Mouse (Mus musculus) forebrain, embryonic 10.5 days (tissue): ENCODE measurements around the gene Kifap3. TPM values are rescaled to one million over a fixed set of nuclear protein-coding genes. Genes with fewer than 3 reads are reported as not detected.

Experiments
- DNase-seq: peaks from one replicate; pipeline ENCODE4 v3.0.0-alpha.2; 2017; ENCODE audit warnings: low spot score; ENCODE audit errors: extremely low spot score
- H3K27ac ChIP-seq: fragments of 300-500 bp; sonication (generic); 2 replicates; pipeline ENCODE4 v1.5.1; 2016; ENCODE audit warnings: mild to moderate bottlenecking
- H3K27me3 ChIP-seq: fragments of 300-500 bp; sonication (generic); 2 replicates; pipeline ENCODE4 v1.6.1; 2016; ENCODE audit warnings: mild to moderate bottlenecking; ENCODE audit not compliant: poor library complexity, severe bottlenecking
- H3K36me3 ChIP-seq: fragments of 300-500 bp; sonication (generic); replicated peaks from 2 replicates; pipeline ENCODE4 v1.6.1; 2016; ENCODE audit warnings: mild to moderate bottlenecking, moderate library complexity
- H3K4me1 ChIP-seq: fragments of 300-500 bp; sonication (generic); 2 replicates; pipeline ENCODE4 v1.6.1; 2016
- H3K4me3 ChIP-seq: fragments of 300-500 bp; sonication (generic); 2 replicates; pipeline ENCODE4 v1.5.1; 2016; ENCODE audit warnings: mild to moderate bottlenecking, moderate library complexity
- H3K9me3 ChIP-seq: fragments of 300-500 bp; sonication (generic); 2 replicates; pipeline ENCODE4 v1.6.1; 2016; ENCODE audit warnings: mild to moderate bottlenecking, moderate library complexity
- WGBS: fragments of 180-500 bp; shearing (Covaris S2); methylation state at CpG from one replicate; pipeline ENCODE4 v1.1.7; 2016; 5-methylcytosine and 5-hydroxymethylcytosine counted together
- polyA plus RNA-seq: library from polyadenylated mRNA; unstranded; fragments of >200 nt; fragmentation: Nextera tagmentation; extraction: Ambion mirVana; gene quantifications from 2 replicates; pipeline ENCODE4 v1.2.1, GENCODE M21; 2016

The Kifap3 gene
- polyA plus RNA-seq, 1 experiment from 2014 or later, result 29.1 TPM

- Histone ChIP-seq H3K27ac (no peak overlapping the region), H3K9me3 (no peaks in the 10 kb centered on the region), H3K36me3 (peaks cover 61% of the 10 kb centered on the region), H3K4me1 (peaks cover 21% of the 10 kb centered on the region), H3K4me3 (no peak overlapping the region), H3K27me3 (no peaks in the 10 kb centered on the region)
- WGBS, result 88% methylated on average over 2 of the region's 2 CpGs
- DNase-seq, result no peak
Observed at GRCm38 (mm10) chr1:163934591-163934990, 155.2 kb downstream of the Kifap3 start.

- H3K27me3 ChIP-seq, result no peaks in the 10 kb centered on the region
- H3K9me3 ChIP-seq, result no peaks in the 10 kb centered on the region
- peaks cover 96% of the 10 kb centered on the region for H3K36me3 ChIP-seq
- no peak overlapping the region for H3K27ac ChIP-seq
- no peak for DNase-seq
- no peak overlapping the region for H3K4me3 ChIP-seq
- no peaks in the 10 kb centered on the region for H3K4me1 ChIP-seq
- 77% methylated on average over 6 of the region's 6 CpGs for WGBS
Observed at GRCm38 (mm10) chr1:163942056-163942455, 162.7 kb downstream of the Kifap3 start.

DNA sequence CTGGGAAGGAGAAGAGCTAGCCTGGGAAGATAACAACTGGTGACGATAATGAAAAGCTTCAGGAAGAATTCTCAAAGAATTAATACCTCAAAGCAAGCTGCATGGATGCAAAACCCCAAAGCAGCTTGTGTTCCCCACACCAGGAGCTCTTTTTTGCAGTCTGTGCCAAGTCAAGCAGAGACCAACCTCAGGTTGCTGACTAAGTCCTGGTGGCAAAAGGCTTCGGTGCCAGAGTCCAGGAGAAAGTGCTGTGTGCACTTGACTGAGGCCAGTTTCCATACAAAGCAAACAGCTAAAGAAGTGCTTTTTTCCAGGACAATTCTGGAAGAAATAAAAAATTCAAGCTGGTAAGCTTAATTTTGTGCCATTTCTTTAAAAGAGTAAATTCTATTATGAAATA lies 174.0 kb downstream of the Kifap3 start:
- 90% methylated on average over 2 of the region's 2 CpGs for WGBS
- Histone ChIP-seq H3K36me3 (peaks cover 100% of the 10 kb centered on the region), H3K9me3 (no peaks in the 10 kb centered on the region), H3K4me1 (no peaks in the 10 kb centered on the region), H3K27me3 (no peaks in the 10 kb centered on the region), H3K4me3 (no peak overlapping the region), H3K27ac (no peak overlapping the region)
- no peak for DNase-seq

DNA sequence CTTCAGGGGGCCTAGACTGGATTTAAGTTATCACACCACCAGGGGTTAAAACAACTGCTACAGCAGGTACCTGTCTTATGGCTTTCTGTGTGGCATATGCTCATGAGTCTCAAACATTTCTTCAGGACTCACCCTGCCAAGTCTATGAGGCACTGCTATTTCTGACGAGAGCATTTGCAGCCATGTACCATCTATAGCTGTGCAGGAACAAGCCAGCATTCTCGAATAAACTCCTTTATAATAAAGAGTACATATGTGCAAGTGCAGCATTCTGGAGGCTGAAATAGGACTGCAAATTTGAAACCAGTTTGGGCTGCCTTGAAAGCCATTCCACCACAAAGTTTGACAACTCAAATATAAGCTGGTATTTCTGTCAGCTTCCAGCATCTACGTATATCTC lies 178.7 kb downstream of the Kifap3 start:
- peaks cover 92% of the 10 kb centered on the region for H3K36me3 ChIP-seq
- H3K27me3 ChIP-seq, result no peaks in the 10 kb centered on the region
- no peaks in the 10 kb centered on the region for H3K9me3 ChIP-seq
- no peak for DNase-seq
- no peak overlapping the region for H3K4me3 ChIP-seq
- WGBS, result 91% methylated on average over 3 of the region's 3 CpGs
- no peak overlapping the region for H3K27ac ChIP-seq
- no peaks in the 10 kb centered on the region for H3K4me1 ChIP-seq

DNA sequence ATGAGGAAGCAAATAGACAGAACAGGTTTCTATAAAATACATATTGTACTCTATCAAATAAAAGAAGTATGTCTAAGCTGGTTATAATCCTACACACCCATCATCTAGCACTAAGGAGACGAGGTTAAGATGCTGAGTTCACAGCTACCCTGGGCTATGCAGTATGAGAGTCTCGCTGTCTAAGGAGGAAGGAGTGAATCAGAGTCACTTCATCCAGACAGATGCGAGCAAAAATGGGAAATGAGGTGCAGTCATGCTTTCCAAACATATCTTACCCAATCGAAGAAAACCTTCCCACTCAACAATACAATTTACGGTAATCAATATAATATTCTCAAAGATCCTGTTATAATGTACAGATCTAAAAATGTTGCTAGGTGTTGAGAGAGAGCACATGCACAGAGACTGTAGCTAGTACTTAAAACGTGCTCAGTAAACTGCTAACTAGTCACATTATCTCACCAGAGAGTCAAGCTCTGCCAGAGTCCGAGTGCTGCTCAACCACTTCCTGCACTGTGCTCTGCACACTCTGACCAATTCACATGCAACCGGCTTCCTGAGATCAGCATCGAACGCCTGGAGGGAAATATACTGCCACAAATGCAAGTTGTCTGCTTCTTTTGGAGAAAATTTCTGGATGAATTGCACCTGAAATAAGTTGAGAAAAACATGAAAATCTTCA lies 184.8 kb downstream of the Kifap3 start:
- DNase-seq, result no peak
- no peak overlapping the region for H3K27ac ChIP-seq
- 90% methylated on average over 10 of the region's 10 CpGs for WGBS
- H3K9me3 ChIP-seq, result no peaks in the 10 kb centered on the region
- H3K4me3 ChIP-seq, result no peak overlapping the region
- peaks cover 81% of the 10 kb centered on the region for H3K36me3 ChIP-seq
- H3K27me3 ChIP-seq, result no peaks in the 10 kb centered on the region
- H3K4me1 ChIP-seq, result no peaks in the 10 kb centered on the region

Other genes starting within 250 kb of the Kifap3 start
- gene Mettl11b, start 54.4 kb upstream of the Kifap3 start, polyA plus RNA-seq, result 0.36 and 0.58 TPM in 2 replicates
- 15.5 and 16.3 TPM in 2 replicates for gene Scyl3, start 149.5 kb downstream of the Kifap3 start, polyA plus RNA-seq
- 47.2 and 47.8 TPM in 2 replicates for gene BC055324, start 215.2 kb downstream of the Kifap3 start, polyA plus RNA-seq
- 10.3 and 11.2 TPM in 2 replicates for gene Mettl18, start 215.3 kb downstream of the Kifap3 start, polyA plus RNA-seq